Mouse (Mus musculus) midbrain, embryonic 11.5 days (tissue): Measurements from ENCODE around the gene Wfdc3. TPM values are rescaled to one million over a fixed set of nuclear protein-coding genes. Genes with fewer than 3 reads are reported as not detected.

Source experiments
- ATAC-seq: fragments of 200-750 bp; cut with Nextera tagmentation; 2 replicates; pipeline ENCODE4 v1.8.0; 2017; ENCODE audit warnings: moderate TSS enrichment, moderate library complexity; ENCODE audit not compliant: low FRiP score
- DNase-seq: peaks from one replicate; pipeline ENCODE4 v3.0.0; 2015; ENCODE audit warnings: low spot score; ENCODE audit errors: missing footprints
- H3K27ac ChIP-seq: fragments of 300-500 bp; sonication (generic); 2 replicates; pipeline ENCODE4 v1.5.1; 2014; ENCODE audit warnings: low read depth, low read length
- H3K27me3 ChIP-seq: fragments of 300-500 bp; sonication (generic); 2 replicates; pipeline ENCODE4 v1.6.1; 2014; ENCODE audit warnings: mild to moderate bottlenecking, low read length, moderate library complexity, mixed read lengths; ENCODE audit not compliant: control insufficient read depth, insufficient read depth
- H3K36me3 ChIP-seq: fragments of 300-500 bp; sonication (generic); 2 replicates; pipeline ENCODE4 v1.6.1; 2014; ENCODE audit warnings: mild to moderate bottlenecking, low read length, moderate library complexity, mixed read lengths; ENCODE audit not compliant: control insufficient read depth, insufficient read depth
- H3K4me1 ChIP-seq: fragments of 300-500 bp; sonication (generic); 2 replicates; pipeline ENCODE4 v1.6.1; 2014; ENCODE audit warnings: low read length; ENCODE audit not compliant: control insufficient read depth, insufficient read depth
- H3K4me2 ChIP-seq: fragments of 300-500 bp; sonication (generic); 2 replicates; pipeline ENCODE4 v1.6.1; 2014; ENCODE audit warnings: mild to moderate bottlenecking, moderate library complexity
- H3K4me3 ChIP-seq: fragments of 300-500 bp; sonication (generic); 2 replicates; pipeline ENCODE4 v1.5.1; 2014; ENCODE audit warnings: low read depth, low read length
- H3K9ac ChIP-seq: fragments of 300-500 bp; sonication (generic); 2 replicates; pipeline ENCODE4 v1.6.1; 2014; ENCODE audit warnings: low read length
- H3K9me3 ChIP-seq: fragments of 300-500 bp; sonication (generic); 2 replicates; pipeline ENCODE4 v1.6.1; 2016; ENCODE audit warnings: low read length; ENCODE audit not compliant: control insufficient read depth
- WGBS: fragments of 180-500 bp; shearing (Covaris S2); extraction: QIAGEN DNeasy Blood & Tissue Kit; methylation state at CpG from one replicate; pipeline ENCODE4 v1.1.7; 2014; 5-methylcytosine and 5-hydroxymethylcytosine counted together
- polyA plus RNA-seq: library from polyadenylated mRNA; unstranded; fragments of >200 nt; fragmentation: Nextera tagmentation; extraction: Ambion mirVana; gene quantifications from 2 replicates; pipeline ENCODE4 v1.2.1, GENCODE M21; 2014

The Wfdc3 gene
- polyA plus RNA-seq, 1 experiment from 2014 or later: 0.85 TPM

DNA sequence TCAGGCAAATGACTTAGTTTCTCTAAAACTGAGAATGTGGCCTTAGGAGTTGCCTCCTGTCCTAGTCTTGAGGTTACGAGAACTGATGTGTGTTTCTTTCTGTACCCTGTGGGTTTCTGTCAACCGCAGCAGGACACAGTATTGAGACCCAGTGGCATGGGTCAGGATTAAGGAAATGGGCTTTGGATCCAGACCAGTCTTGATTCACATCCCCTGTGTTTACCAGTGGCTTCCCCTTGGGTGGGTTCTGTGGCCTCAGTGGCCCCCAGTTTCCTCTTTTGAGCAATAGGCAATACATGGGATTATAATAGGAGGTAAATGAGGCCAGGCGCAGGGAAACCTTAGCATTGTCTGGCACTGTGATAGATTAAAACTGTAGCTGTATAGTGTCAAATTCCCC lies 41.3 kb upstream of the Wfdc3 start:
- no peak for ATAC-seq
- Histone ChIP-seq H3K4me2 (no peak overlapping the region; the same call in 1 of the 2 replicates), H3K27ac (no peak overlapping the region), H3K4me3 (no peak overlapping the region), H3K9me3 (no peaks in the 10 kb centered on the region), H3K9ac (no peak overlapping the region), H3K27me3 (no peaks in the 10 kb centered on the region), H3K36me3 (peaks cover under 1% of the 10 kb centered on the region; the same call in 1 of the 2 replicates), H3K4me1 (peaks cover 8% of the 10 kb centered on the region)
- WGBS: 87% methylated on average over 3 of the region's 3 CpGs
- DNase-seq: no peak

DNA sequence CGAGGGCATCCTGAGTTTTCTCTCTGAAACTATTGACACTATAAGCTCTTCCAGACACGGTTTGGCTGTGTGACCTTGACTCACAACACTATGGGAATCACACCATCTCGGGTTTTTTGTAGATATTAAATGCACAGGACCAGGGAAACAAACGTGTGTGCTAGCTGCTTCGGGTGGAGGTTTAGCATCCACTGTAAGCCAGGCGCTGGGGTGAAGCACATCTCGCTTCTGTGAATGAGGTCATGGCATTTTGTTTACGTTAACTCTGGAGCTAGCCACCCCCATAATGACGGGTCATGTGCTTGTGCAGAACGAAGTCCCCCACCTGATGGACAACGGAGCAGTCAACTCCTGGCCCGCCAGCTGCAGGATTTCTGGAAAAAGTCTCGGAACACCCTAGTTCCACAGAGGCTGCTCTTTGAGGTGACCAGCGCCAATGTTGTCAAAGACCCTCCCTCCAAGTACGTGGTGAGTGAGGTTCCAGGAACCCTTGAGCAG lies 40.7 kb upstream of the Wfdc3 start:
- Histone ChIP-seq H3K9ac (peak overlapping the region; percentile 75), H3K4me1 (peaks cover 8% of the 10 kb centered on the region), H3K9me3 (no peaks in the 10 kb centered on the region), H3K27ac (no peak overlapping the region), H3K27me3 (no peaks in the 10 kb centered on the region), H3K4me2 (peak overlapping the region; percentile 87), H3K4me3 (peak overlapping the region; percentile 66), H3K36me3 (no peaks in the 10 kb centered on the region)
- WGBS: 11% methylated on average over 15 of the region's 15 CpGs
- DNase-seq (peak; percentile 90), ATAC-seq (peak; percentile 13; the same call in 1 of the 2 replicates)

DNA sequence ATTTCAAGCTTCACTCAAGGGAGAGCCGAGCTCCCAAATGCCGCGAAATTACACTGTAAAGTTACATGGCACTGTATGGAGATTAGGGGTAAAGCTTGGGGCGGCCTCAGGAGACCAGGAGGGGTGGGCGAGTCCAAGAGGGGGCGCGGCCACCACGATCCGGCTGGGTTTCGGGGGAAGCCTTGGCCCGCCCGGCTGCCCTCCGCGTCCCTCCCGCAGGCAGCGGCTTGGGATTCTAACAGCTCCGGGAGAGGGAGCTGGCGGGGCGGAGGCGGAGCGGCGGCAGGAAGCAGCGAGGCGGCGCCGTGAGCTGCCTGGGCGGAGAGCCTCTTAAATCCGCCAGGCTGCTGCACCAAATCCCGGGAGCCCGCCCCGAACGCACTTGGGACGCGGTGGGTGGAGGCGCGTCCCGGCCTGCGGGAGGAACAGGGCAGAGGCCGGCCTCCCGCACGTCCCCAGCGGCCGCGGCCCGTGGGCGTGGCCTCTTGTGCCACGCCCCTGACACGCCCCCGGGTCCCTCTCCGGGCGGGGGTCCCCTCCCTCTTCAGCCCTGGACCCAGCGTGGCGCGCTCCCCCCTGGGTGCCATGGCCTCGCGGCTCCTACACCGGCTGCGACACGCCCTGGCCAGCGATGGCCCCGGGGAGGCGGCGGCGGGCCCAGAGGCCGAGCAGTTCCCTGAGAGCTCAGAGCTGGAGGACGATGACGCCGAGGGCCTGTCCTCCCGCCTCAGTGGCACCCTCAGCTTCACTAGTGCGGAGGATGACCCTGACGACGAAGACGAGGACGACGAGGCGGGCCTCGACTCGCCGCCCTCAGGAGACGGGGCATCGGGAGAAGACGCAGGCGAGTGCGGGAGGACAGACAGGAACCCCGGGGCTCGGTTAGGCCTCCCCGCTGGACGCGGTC lies 40.0 kb upstream of the Wfdc3 start, which contains the start of gene Snx21:
Gene Snx21 (plus strand): TSS at position 343 of the 907 bp plus-strand sequence.
- H3K4me3 ChIP-seq: peak within 1 kb of the TSS; percentile 66
- peak within 1 kb of the TSS; percentile 87 for H3K4me2 ChIP-seq
- peak within 1 kb of the TSS; percentile 75 for H3K9ac ChIP-seq
- ATAC-seq (peak; percentile 95), DNase-seq (peak; percentile 99)
- H3K9me3 ChIP-seq: no peaks in the 10 kb centered on the region
- peaks cover 8% of the 10 kb centered on the region for H3K4me1 ChIP-seq
- no peak within 1 kb of the TSS for H3K27ac ChIP-seq
- WGBS: under 1% methylated on average over 78 of the region's 89 CpGs
- H3K27me3 ChIP-seq: no peaks in the 10 kb centered on the region
- H3K36me3 ChIP-seq: no peaks in the 10 kb centered on the region

DNA sequence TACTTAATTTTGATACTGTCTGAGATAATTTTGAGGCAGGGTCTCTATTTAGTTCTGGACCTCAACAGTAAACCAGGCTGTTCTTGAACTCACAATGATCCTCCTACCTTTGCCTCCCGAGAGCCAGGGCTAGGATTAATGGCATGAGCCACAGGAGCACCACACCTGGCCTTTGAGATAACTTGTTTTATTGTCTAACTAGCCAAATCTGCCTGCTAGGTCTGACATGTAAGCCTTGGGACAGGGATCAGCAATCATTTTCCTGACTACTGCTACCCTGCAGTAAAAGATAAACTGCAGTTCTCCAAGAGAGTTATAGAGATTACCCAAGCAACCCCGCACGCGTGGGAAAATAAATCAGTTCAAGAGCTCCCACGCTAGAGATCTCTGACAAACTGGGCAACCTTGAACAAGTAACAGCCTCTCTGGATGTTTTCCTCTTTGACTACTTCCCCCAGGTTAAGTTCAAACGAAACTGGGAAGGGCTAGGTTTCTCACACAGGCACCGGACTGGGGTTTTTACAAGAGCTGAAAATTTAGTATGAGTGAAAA lies 39.2 kb upstream of the Wfdc3 start:
- Histone ChIP-seq H3K4me3 (peak overlapping the region; percentile 66), H3K27ac (no peak overlapping the region), H3K9me3 (no peaks in the 10 kb centered on the region), H3K4me2 (peak overlapping the region; percentile 87), H3K27me3 (no peaks in the 10 kb centered on the region), H3K4me1 (peaks cover 8% of the 10 kb centered on the region), H3K36me3 (no peaks in the 10 kb centered on the region), H3K9ac (peak overlapping the region; percentile 75)
- ATAC-seq (no peak), DNase-seq (no peak)
- 20% methylated on average over 7 of the region's 7 CpGs for WGBS

DNA sequence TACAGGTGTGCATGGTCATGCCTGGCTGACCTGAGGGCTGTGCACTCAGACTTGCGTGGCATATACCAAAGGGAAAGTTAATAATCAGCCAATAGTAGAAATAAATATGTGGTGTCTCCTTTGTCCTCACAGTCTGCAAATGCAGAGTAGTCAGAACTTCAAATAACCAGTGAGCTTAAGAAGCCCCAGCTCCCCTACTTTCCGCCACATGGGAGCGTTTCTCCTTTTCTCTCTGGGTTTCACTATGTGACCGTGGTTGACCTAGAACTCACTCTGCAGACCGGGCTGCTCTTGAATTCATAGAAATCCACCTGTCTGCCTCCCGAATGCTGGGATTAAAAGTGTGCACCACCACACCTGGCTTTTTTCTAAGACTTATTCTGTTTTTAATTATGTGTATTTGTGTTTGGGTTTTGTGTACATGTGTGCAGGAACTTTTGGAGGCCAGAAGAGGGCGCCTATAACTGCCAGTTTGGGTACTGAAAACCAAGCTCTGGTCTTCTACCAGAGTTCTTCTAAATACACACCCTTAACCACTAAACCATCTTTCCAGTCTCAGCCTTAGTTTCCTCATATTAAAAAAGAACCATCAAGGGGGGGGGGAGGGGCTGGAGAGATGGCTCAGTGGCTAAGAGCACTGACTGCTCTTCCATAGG lies 38.3 kb upstream of the Wfdc3 start:
- no peak overlapping the region for H3K9ac ChIP-seq
- no peak overlapping the region for H3K4me3 ChIP-seq
- WGBS: 78% methylated on average over 7 of the region's 7 CpGs
- no peak for DNase-seq
- no peaks in the 10 kb centered on the region for H3K36me3 ChIP-seq
- no peaks in the 10 kb centered on the region for H3K27me3 ChIP-seq
- H3K27ac ChIP-seq: no peak overlapping the region
- H3K4me2 ChIP-seq: no peak overlapping the region
- peaks cover 8% of the 10 kb centered on the region for H3K4me1 ChIP-seq
- no peak for ATAC-seq
- no peaks in the 10 kb centered on the region for H3K9me3 ChIP-seq

DNA sequence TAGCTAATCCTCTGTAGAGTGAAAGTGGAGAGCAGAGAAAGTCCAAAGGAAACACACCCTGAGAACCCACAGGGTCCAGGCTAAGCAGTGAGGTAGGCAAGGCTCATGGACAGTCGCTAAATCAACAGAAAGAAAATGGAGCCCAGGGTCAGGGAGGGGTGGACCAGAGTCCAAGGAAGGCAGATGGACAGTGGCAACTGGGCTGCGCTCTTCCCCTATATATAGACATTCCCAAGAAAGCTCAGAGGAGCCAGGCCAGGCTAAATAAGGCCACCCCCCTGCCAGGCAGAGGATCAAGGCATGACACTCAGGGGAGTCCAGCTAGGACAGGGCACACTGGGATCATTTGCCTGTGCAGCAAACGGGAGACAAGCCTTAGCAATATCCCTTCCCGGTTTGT lies 36.1 kb upstream of the Wfdc3 start:
- Histone ChIP-seq H3K9me3 (no peaks in the 10 kb centered on the region), H3K36me3 (no peaks in the 10 kb centered on the region), H3K4me2 (no peak overlapping the region), H3K27me3 (no peaks in the 10 kb centered on the region), H3K4me3 (no peak overlapping the region), H3K27ac (no peak overlapping the region), H3K4me1 (peaks cover 8% of the 10 kb centered on the region), H3K9ac (no peak overlapping the region)
- WGBS: 70% methylated on average over 4 of the region's 4 CpGs
- ATAC-seq: no peak
- DNase-seq: no peak

DNA sequence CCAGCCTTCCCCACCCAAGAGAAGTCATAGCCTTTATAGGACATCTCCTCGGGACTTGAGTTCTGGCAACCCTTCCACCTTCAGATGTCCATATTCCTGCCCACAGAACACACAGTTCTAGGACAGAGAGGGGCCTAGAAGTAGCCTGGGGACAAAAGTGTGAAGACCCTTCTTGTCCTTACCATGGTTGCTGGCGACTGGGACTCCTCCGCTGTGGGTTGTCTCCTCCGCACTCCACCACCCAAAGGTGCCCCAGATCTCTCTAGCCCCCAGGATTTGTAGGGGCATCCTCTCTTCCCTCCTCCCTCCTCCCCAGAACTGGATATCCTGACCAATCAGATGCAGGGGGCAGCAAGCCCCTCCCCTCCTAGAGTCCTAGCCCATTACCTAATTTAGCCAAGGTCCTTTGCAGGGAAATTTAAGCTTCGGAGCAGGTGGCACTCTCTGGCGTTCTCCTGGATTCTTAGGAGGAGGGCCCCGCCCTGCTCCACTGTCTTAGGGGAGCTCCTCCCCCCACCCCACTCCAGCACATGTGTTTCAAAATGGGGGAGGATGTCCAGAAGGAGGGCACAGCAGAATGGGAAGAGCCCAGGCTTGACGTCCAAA lies 33.9 kb upstream of the Wfdc3 start, which contains the start of gene Tnnc2:
Gene Tnnc2 (minus strand): TSS at position 487 of the 606 bp plus-strand sequence.
- Histone ChIP-seq H3K4me1 (no peaks in the 10 kb centered on the region), H3K27ac (no peak within 1 kb of the TSS), H3K9ac (no peak within 1 kb of the TSS), H3K4me2 (no peak within 1 kb of the TSS), H3K9me3 (no peaks in the 10 kb centered on the region), H3K36me3 (no peaks in the 10 kb centered on the region), H3K27me3 (no peaks in the 10 kb centered on the region), H3K4me3 (no peak within 1 kb of the TSS)
- WGBS: 72% methylated on average over 8 of the region's 8 CpGs
- no peak for ATAC-seq
- no peak for DNase-seq

DNA sequence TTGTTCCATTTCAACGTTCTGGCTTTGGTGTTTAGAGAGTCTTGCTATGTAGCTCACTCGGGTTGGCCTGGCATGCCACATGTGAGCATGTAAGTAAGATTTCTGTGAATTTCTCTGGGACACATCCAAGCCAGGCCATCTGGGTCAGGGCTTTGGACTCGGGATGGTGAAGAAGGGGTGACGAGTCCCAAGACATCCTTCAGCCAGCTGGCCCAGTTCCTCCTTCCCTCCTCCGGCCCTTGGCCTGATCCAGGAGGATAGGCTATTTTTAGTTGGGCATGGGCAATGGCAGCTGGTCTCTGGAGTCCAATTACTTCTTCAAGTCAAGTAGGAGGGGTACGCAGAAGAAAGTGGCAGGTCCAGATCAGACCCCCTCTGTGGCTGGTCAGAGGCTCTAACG lies 33.1 kb upstream of the Wfdc3 start:
- no peak overlapping the region for H3K9ac ChIP-seq
- no peak overlapping the region for H3K4me3 ChIP-seq
- 88% methylated on average over 7 of the region's 7 CpGs for WGBS
- ATAC-seq (no peak), DNase-seq (no peak)
- no peaks in the 10 kb centered on the region for H3K4me1 ChIP-seq
- no peaks in the 10 kb centered on the region for H3K9me3 ChIP-seq
- H3K27me3 ChIP-seq: no peaks in the 10 kb centered on the region
- H3K27ac ChIP-seq: no peak overlapping the region
- no peak overlapping the region for H3K4me2 ChIP-seq
- no peaks in the 10 kb centered on the region for H3K36me3 ChIP-seq
